Mouse (Mus musculus): ENCODE data around the gene Qpctl. TPM values are rescaled to one million over a fixed set of nuclear protein-coding genes. Genes with fewer than 3 reads are reported as not detected.
"Not testable (repeated sequence)": the region's sequence is repeated elsewhere in the genome, so short reads cannot be mapped to it uniquely, and the experiment has no call there.

The Qpctl gene
- polyA plus RNA-seq, 1 experiment from 2014 or later: 10.0 TPM

DNA sequence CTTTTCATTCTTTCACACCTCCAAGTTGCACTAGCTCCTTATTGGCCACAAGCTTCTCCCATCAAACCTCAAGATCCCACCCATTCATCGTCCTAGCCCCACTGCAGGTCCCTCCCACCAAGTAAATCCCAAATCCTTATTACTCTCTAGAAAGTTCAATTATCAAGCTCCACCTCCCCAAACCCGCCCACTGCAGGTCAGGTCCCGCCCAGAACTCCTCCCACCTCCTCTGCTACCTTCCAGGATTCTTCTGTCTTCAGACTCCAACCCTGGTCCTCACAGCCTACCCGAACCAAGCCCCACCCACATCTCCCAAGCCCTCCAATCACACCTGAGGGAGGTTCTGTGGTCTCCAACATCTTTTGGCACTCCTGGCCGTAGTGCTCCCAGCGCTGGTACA lies 15.1 kb upstream of the Qpctl start:
- Histone ChIP-seq H3K9ac (peak overlapping the region; percentile 27), H3K27me3 (replicated peaks) (peaks cover 23% of the 10 kb centered on the region), H3K36me3 (no peaks in the 10 kb centered on the region), H3K4me3 (peak overlapping the region; percentile 36; the same call in 1 of the 2 replicates), H3K27ac (ENCODE audit: poor library complexity, severe bottlenecking) (no peak overlapping the region), H3K4me1 (replicated peaks) (peaks cover 54% of the 10 kb centered on the region), H3K4me2 (peak overlapping the region; percentile 63), H3K9me3 (replicated peaks) (peaks cover 7% of the 10 kb centered on the region)
- no peak for ATAC-seq (ENCODE audit: insufficient number of reproducible peaks, low FRiP score)
- 5% methylated on average over 6 of the region's 6 CpGs for WGBS

DNA sequence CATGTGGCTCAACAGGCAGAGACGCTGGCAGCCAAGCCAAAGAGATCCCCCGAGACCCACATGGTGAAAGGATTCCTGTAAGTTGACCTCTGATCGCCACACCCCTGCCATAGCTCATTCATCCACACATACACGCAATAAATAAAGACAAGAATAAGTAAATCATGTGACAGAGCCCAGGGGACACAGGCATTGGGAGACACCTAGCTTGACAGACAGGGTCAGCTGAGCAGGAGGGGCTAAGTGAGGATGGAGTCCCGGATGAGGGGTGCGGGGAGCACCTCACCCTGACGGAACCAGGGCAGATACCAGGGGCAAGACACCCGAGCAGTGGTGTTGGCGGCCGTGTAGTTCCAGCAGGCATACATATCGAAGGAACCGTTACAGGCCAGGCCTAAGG lies 14.7 kb upstream of the Qpctl start:
- Histone ChIP-seq H3K27me3 (replicated peaks) (peaks cover 25% of the 10 kb centered on the region), H3K4me2 (peak overlapping the region; percentile 63), H3K4me1 (replicated peaks) (peaks cover 50% of the 10 kb centered on the region), H3K36me3 (no peaks in the 10 kb centered on the region), H3K27ac (ENCODE audit: poor library complexity, severe bottlenecking) (no peak overlapping the region), H3K9me3 (replicated peaks) (peaks cover 7% of the 10 kb centered on the region), H3K9ac (peak overlapping the region; percentile 27; the same call in 1 of the 2 replicates), H3K4me3 (no peak overlapping the region)
- no peak for ATAC-seq (ENCODE audit: insufficient number of reproducible peaks, low FRiP score)
- 29% methylated on average over 12 of the region's 12 CpGs for WGBS

DNA sequence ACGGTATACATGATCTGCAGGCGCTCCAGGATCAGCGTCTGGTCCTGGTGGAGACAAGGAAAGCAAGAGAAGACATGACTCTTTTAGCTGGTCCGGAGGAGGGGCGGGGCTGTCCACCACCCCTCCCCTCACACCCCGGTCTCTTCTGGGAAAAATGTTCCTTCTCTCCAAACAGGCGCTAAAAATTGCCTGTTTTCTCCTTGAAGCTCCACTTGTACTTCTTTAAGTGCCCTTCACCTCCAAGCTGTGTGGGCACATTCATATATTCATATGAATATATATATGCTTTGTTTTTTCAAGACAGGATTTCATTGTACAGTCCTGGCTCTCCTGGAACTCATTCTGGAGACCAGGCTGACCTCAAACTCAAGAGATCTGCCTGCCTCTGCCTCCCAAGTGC lies 13.8 kb upstream of the Qpctl start:
- H3K9ac ChIP-seq: no peak overlapping the region
- 77% methylated on average over 7 of the region's 7 CpGs for WGBS
- peaks cover 30% of the 10 kb centered on the region for H3K27me3 ChIP-seq (replicated peaks)
- peaks cover 44% of the 10 kb centered on the region for H3K4me1 ChIP-seq (replicated peaks)
- ATAC-seq (ENCODE audit: insufficient number of reproducible peaks, low FRiP score): no peak
- no peaks in the 10 kb centered on the region for H3K36me3 ChIP-seq
- H3K9me3 ChIP-seq (replicated peaks): peaks cover 7% of the 10 kb centered on the region
- H3K4me3 ChIP-seq: no peak overlapping the region
- no peak overlapping the region for H3K4me2 ChIP-seq
- no peak overlapping the region for H3K27ac ChIP-seq (ENCODE audit: poor library complexity, severe bottlenecking)

DNA sequence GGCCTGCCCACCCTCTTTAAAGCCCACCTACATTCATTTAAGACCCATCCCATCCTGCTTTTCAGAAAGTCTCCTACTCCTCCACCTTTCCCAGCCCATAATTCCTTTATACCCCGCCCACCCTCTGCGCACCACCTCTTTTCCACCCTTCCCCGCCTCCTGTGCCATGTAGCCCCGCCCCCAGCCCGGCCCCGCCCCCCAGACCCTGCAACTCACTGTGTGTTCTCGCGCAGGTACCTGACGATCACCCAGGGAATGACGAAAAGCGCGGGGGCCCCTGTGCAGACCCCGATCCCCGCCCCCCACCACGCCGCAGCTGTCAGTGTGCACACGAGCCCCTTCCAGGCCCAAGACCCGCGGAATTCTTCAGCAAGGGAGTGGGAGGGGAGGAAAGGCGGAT lies 11.0 kb upstream of the Qpctl start:
- peaks cover 30% of the 10 kb centered on the region for H3K27me3 ChIP-seq (replicated peaks)
- peaks cover 38% of the 10 kb centered on the region for H3K4me1 ChIP-seq (replicated peaks)
- H3K9me3 ChIP-seq (replicated peaks): no peaks in the 10 kb centered on the region
- H3K9ac ChIP-seq: peak overlapping the region; percentile 70
- no peaks in the 10 kb centered on the region for H3K36me3 ChIP-seq
- no peak overlapping the region for H3K27ac ChIP-seq (ENCODE audit: poor library complexity, severe bottlenecking)
- peak; percentile 49; the same call in 1 of the 2 replicates for ATAC-seq (ENCODE audit: insufficient number of reproducible peaks, low FRiP score)
- peak overlapping the region; percentile 83 for H3K4me2 ChIP-seq
- WGBS: 2% methylated on average over 20 of the region's 20 CpGs
- peak overlapping the region; percentile 46 for H3K4me3 ChIP-seq

DNA sequence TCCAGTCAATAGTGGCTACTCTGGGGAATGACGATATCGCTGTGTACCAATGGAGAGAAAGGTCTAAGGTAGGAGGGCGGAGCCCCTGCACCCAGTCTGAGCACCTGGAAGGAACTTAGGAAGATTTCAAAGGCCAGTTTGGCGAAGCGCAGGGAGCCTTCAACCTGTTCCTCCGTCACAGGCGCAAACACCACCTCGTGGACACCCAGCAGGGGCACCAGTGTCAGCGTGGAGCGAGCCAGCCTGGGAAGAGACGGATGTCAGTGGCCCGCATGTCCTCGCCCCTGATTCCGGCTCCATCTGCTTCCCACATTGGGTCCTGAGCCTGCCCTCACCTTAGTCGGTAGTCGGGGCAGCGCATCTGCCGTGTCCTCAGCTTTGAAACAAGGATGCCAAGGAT lies 10.3 kb upstream of the Qpctl start:
- Histone ChIP-seq H3K4me2 (peak overlapping the region; percentile 83), H3K9ac (peak overlapping the region; percentile 42; the same call in 1 of the 2 replicates), H3K27ac (ENCODE audit: poor library complexity, severe bottlenecking) (no peak overlapping the region), H3K9me3 (replicated peaks) (no peaks in the 10 kb centered on the region), H3K4me1 (replicated peaks) (peaks cover 31% of the 10 kb centered on the region), H3K36me3 (0 out of 2 replicates have a peak, but pooled peaks cover 1% of the 10 kb centered on the region), H3K4me3 (peak overlapping the region; percentile 46; the same call in 1 of the 2 replicates), H3K27me3 (replicated peaks) (peaks cover 30% of the 10 kb centered on the region)
- 18% methylated on average over 18 of the region's 18 CpGs for WGBS
- no peak for ATAC-seq (ENCODE audit: insufficient number of reproducible peaks, low FRiP score)

DNA sequence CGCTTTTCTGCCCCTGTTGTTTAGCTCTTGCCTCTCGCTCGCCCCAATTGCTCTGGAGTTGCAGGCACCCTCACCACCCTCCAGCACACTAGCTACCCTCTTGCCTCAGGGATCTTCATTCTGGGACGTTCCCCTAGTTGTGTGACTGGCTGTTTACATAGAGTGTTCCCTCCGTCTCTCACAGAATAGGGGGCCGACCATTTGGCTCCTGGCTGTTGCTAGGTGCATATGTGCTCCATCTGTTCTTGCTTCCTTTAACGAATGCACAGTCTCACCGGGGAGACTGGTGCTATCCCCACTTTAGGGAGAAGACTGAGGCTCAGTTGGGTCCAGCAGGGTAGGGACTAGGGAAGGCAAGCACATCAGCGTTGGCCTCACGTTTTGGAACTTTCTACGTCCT lies 9.5 kb upstream of the Qpctl start:
- no peaks in the 10 kb centered on the region for H3K9me3 ChIP-seq (replicated peaks)
- H3K9ac ChIP-seq: no peak overlapping the region
- WGBS: 67% methylated on average over 11 of the region's 11 CpGs
- H3K4me2 ChIP-seq: no peak overlapping the region
- H3K4me1 ChIP-seq (replicated peaks): peaks cover 23% of the 10 kb centered on the region
- no peak for ATAC-seq (ENCODE audit: insufficient number of reproducible peaks, low FRiP score)
- no peak overlapping the region for H3K4me3 ChIP-seq
- peaks cover 9% of the 10 kb centered on the region for H3K36me3 ChIP-seq
- peaks cover 26% of the 10 kb centered on the region for H3K27me3 ChIP-seq (replicated peaks)
- no peak overlapping the region for H3K27ac ChIP-seq (ENCODE audit: poor library complexity, severe bottlenecking)

DNA sequence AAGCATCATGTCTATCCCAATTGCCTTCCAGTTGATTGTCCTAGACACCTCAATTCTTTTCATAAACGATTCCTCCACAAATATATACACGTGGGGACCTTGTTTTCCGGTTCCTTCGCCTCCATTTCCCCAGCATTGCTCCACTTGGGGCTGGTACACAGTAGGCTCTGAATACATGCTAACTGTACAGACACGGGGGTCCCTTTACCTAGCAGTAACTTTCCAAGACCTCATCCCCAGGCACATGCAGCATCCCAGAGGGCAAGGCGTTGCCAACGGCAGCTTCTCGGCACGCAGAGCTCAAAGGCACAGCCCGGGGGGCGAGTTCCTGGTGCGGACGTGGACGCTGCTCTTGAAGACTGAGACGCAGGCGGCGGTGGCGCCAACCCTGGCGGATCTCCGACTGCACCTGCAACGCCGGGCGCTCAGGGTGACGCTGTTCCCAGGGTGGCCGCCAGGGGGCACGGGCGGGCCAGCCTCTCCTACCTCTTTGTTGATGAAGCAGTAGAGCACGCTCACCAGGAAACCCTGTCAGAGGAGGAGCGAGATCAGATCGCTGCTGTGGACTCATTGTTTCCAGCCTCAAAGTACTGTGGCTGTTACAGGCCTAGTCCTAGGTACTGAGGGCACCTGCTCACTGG lies 8.2 kb upstream of the Qpctl start:
- Histone ChIP-seq H3K4me3 (peak overlapping the region; percentile 7; the same call in 1 of the 2 replicates), H3K27ac (ENCODE audit: poor library complexity, severe bottlenecking) (0 out of 2 replicates have a peak overlapping the region, but pooled peaks have one; percentile 8), H3K36me3 (peaks cover 21% of the 10 kb centered on the region), H3K4me1 (replicated peaks) (peaks cover 21% of the 10 kb centered on the region), H3K9me3 (replicated peaks) (no peaks in the 10 kb centered on the region), H3K4me2 (peak overlapping the region; percentile 58), H3K27me3 (replicated peaks) (peaks cover 18% of the 10 kb centered on the region), H3K9ac (peak overlapping the region; percentile 55; the same call in 1 of the 2 replicates)
- 6% methylated on average over 30 of the region's 30 CpGs for WGBS
- peak; percentile 67 for ATAC-seq (ENCODE audit: insufficient number of reproducible peaks, low FRiP score)

DNA sequence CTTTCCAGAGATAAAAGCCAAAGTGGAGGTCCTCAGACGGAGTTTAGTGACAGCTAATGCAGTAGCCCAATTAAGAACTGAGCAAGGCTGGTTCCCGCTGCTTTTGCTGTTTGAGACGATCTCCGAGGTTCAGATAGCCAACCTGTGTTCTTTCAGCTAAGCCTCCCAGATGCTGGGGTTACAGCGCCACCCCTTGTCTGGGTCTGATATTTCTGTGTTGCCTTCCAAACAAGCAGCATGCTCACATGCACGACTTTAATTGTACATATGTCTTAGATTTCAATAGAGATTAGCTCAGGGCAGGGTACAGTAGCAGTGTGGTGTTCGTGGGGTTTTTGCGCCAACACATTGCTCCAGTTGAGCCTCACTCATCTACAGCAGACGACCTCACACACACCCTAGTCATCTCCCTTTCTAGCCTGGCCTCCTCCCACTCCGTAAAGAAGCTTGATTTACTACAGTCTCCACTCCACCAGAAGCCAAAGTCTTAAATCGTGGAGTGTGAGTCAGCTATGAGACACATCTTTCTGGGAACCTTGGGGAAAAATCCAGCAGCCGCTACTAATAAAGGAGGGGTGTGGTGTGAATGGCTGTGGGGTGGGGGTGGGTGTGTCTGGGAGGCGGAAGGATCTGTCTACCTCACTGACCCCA lies 6.9 kb upstream of the Qpctl start:
- no peak overlapping the region for H3K27ac ChIP-seq (ENCODE audit: poor library complexity, severe bottlenecking)
- H3K9ac ChIP-seq: no peak overlapping the region
- no peak for ATAC-seq (ENCODE audit: insufficient number of reproducible peaks, low FRiP score)
- 59% methylated on average over 13 of the region's 13 CpGs for WGBS
- peaks cover 34% of the 10 kb centered on the region for H3K36me3 ChIP-seq
- no peak overlapping the region for H3K4me2 ChIP-seq
- H3K4me1 ChIP-seq (replicated peaks): peaks cover 22% of the 10 kb centered on the region
- no peak overlapping the region for H3K4me3 ChIP-seq
- H3K9me3 ChIP-seq (replicated peaks): no peaks in the 10 kb centered on the region
- H3K27me3 ChIP-seq (replicated peaks): peaks cover 14% of the 10 kb centered on the region

DNA sequence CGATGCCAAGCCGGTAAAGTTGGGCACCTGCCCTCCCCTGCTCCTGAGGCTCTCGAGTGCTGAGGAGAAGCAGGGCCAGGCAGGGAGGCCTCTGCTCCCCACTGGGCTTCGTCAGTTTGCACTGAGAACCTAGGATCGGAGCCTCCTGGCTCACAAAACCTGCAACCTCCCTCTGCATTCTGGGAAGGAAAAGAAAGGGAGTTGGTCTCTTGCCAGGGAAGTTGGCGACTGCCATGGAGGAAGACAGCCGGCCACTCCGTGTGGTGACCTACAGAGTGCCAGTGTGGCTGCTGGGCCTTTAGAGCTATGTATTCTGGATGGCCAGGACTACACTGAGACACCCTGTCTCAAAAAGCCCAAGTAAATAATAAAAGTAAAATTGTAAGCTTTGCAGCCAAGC lies 5.7 kb upstream of the Qpctl start:
- peaks cover 22% of the 10 kb centered on the region for H3K4me1 ChIP-seq (replicated peaks)
- H3K4me3 ChIP-seq: no peak overlapping the region
- H3K9ac ChIP-seq: no peak overlapping the region
- H3K27me3 ChIP-seq (replicated peaks): peaks cover 13% of the 10 kb centered on the region
- 76% methylated on average over 8 of the region's 8 CpGs for WGBS
- no peaks in the 10 kb centered on the region for H3K9me3 ChIP-seq (replicated peaks)
- H3K27ac ChIP-seq (ENCODE audit: poor library complexity, severe bottlenecking): no peak overlapping the region
- ATAC-seq (ENCODE audit: insufficient number of reproducible peaks, low FRiP score): no peak
- peaks cover 34% of the 10 kb centered on the region for H3K36me3 ChIP-seq
- H3K4me2 ChIP-seq: no peak overlapping the region

DNA sequence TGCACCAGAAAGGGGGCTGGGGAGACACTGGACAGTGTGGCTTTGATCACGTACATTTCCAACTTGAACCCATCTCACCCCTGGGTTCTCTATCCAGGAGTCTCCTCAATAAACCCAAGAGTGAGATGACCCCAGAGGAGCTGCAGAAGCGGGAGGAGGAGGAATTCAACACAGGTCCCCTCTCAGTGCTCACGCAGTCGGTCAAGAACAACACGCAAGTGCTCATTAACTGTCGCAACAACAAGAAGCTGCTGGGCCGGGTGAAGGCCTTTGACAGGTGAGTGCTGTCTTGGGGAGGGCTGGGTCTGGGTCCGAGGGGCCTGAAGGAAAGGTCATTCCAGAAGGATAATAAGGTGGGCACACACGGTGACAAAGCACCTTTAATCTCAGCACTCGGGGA lies 2.0 kb upstream of the Qpctl start:
- peaks cover 38% of the 10 kb centered on the region for H3K36me3 ChIP-seq
- H3K4me1 ChIP-seq (replicated peaks): peaks cover 18% of the 10 kb centered on the region
- 0 out of 2 replicates have a peak overlapping the region, but pooled peaks have one; percentile 70 for H3K4me3 ChIP-seq
- H3K27ac ChIP-seq (ENCODE audit: poor library complexity, severe bottlenecking); H3K9me3 ChIP-seq (replicated peaks); ATAC-seq (ENCODE audit: insufficient number of reproducible peaks, low FRiP score); H3K27me3 ChIP-seq (replicated peaks): not testable (repeated sequence)
- peak overlapping the region; percentile 87; the same call in 1 of the 2 replicates for H3K9ac ChIP-seq
- 84% methylated on average over 10 of the region's 10 CpGs for WGBS
- peak overlapping the region; percentile 91; the same call in 1 of the 2 replicates for H3K4me2 ChIP-seq

DNA sequence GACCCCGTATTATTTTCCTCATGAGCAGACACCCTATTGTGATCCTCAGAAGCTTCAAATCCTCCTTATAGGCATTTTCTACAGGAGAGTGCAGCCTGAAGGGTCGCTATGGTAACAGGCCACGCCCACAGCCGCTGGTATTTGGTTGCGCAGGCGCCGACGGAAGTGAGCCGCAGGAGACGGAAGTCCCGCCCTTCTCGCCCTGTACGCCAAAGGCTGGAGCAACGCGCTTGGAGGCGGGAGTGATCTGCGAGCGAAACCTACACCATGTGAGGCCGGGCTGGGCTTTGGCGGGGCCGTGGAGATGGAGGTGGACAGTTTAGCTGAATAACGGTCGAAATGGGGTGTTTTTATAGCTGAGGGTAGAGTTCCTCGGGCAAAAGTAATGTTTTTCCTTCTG lies 535 bp upstream of the Qpctl start, which contains the start of gene Snrpd2:
Gene Snrpd2, plus strand, starts transcription at position 97 of the 400 bp plus-strand sequence.
- Histone ChIP-seq H3K36me3 (peaks cover 38% of the 10 kb centered on the region), H3K9me3 (replicated peaks) (no peaks in the 10 kb centered on the region), H3K9ac (peak within 1 kb of the TSS; percentile 87), H3K27ac (ENCODE audit: poor library complexity, severe bottlenecking) (peak within 1 kb of the TSS; percentile 66), H3K4me3 (peak within 1 kb of the TSS; percentile 70), H3K4me2 (peak within 1 kb of the TSS; percentile 91), H3K4me1 (replicated peaks) (peaks cover 18% of the 10 kb centered on the region), H3K27me3 (replicated peaks) (no peaks in the 10 kb centered on the region)
- under 1% methylated on average over 24 of the region's 24 CpGs for WGBS
- peak; percentile 92 for ATAC-seq (ENCODE audit: insufficient number of reproducible peaks, low FRiP score)

All from heart, embryonic 12.5 days (tissue).